Mouse (Mus musculus): ENCODE measurements around the gene Vwa7.
"Not testable (repeated sequence)": the region's sequence is repeated elsewhere in the genome, so short reads cannot be mapped to it uniquely, and the experiment has no call there.

GRCm38 (mm10) chr17:34971694-34972068 is 44.7 kb upstream of the Vwa7 start:
- TF ChIP-seq POLR2A, CTCF (IDR thresholded peaks at IDR 0.05; ENCODE audit: extremely low read depth, insufficient read depth, low read length): not testable (repeated sequence)

Data from cortical plate, adult 2 months (tissue).